Mouse (Mus musculus) kidney, adult 2 months (tissue): ENCODE measurements at regions not wholly inside any gene's neighbourhood (a gene's known extent, or its start where the extent isn't known, plus 50 kb on each side); places are given as distances from the start of the nearest gene placed in this dataset.

Experiments used
- CTCF ChIP-seq: fragments of 200-500 bp; conservative IDR thresholded peaks from 2 replicates; pipeline ENCODE4 v1.5.1; 2011; ENCODE audit warnings: low read depth, mild to moderate bottlenecking, control low read depth, low read length, moderate library complexity, mixed read lengths; ENCODE audit not compliant: insufficient read depth, insufficient read length
- POLR2A ChIP-seq: fragments of 200-500 bp; IDR thresholded peaks from one replicate; pipeline ENCODE4 v1.6.1; 2011; ENCODE audit warnings: low read depth, low read length, control low read depth

DNA sequence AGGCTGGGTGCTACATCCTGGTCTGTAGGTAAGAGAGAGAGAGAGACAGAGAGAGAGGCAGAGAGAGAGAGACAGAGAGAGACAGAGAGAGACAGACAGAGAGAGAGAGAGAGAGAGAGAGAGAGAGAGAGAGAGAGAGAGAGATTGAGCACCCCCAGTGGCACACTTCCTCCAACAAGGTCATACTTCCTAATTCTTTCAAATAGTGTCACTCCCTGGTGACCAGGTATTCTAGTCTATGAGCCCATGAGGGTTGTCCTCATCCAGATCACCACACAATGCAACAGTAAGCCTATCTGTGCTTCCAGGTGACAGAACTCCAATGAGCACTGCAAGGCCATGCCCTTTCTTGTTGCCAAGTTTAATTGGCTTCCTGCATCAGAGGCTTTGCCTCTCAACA lies 129.0 kb upstream of the Jun start:
- TF ChIP-seq CTCF (no peak), POLR2A (no peak)
